Mouse (Mus musculus) neutrophil, adult 65 days (primary cell): ENCODE measurements around the gene Smim8. TPM values are rescaled to one million over a fixed set of nuclear protein-coding genes. Genes with fewer than 3 reads are reported as not detected.

Source experiments
- total RNA-seq: library from RNA; stranded (reverse); gene quantifications from 2 replicates; pipeline ENCODE4 v1.2.4, GENCODE M21; 2023

Gene Smim8
- 6.6 and 7.5 TPM in 2 replicates for total RNA-seq

GRCm38 (mm10) chr4:34777677-34778527 is at the start of gene Smim8:
Smim8 (minus strand) TSS chr4:34778423.

GRCm38 (mm10) chr4:34756163-34756562 is 22.1 kb downstream of the Smim8 start, which contains the start of gene Gm136:
Gm136 (minus strand) TSS chr4:34756263.

GRCm38 (mm10) chr4:34729851-34730341 is 48.3 kb downstream of the Smim8 start, which contains the start of gene Cfap206:
Cfap206 (minus strand) TSS chr4:34730206.

Other genes starting within 250 kb of the Smim8 start
- 44.5 and 56.9 TPM in 2 replicates for gene Akirin2, start 227.5 kb downstream of the Smim8 start, total RNA-seq
- 31.8 and 38.9 TPM in 2 replicates for gene Orc3, start 163.5 kb downstream of the Smim8 start, total RNA-seq
- gene Rars2, start 163.5 kb downstream of the Smim8 start, total RNA-seq = 6.0 and 6.6 TPM in 2 replicates
- 5.2 and 9.2 TPM in 2 replicates for gene Slc35a1, start 91.0 kb downstream of the Smim8 start, total RNA-seq
- not detected in 2 replicates for gene Cfap206, start 48.2 kb downstream of the Smim8 start, total RNA-seq
- gene Gm136, start 22.2 kb downstream of the Smim8 start, total RNA-seq = not detected in 2 replicates
- 20.5 and 23.6 TPM in 2 replicates for gene Zfp292, start 104.5 kb upstream of the Smim8 start, total RNA-seq
- not detected in 2 replicates for gene Cga, start 115.4 kb upstream of the Smim8 start, total RNA-seq